In genomic region chr15:87101146-87101545, GRCm38 (mm10) we compare ENCODE assay signal across 24 mouse cellular contexts.
A peak's percentile ranks its signal among the peaks of the same experiment; 100 is the strongest.
DNase-seq lines count a peak whose midpoint lies in the region; ATAC-seq and TF ChIP-seq lines count a peak whose summit lies in the region.
"Had no signal": no experiment of that assay in that cellular context is flagged by ENCODE, and none has a peak within 500 bp of the region (broad histone marks: within the 10 kb centered on the region; RNA-seq: fewer than 3 reads in every experiment).

No protein-coding gene starts in this region.

- 0 out of 2 replicates have a peak, but pooled peaks cover 4% of the 10 kb centered on the region for H3K27me3 ChIP-seq in forebrain, postnatal 0 days (ENCODE audit: insufficient read depth, low read length)
- no peaks in the 10 kb centered on the region for H3K27me3 ChIP-seq in forebrain, embryonic 13.5 days
- peaks cover 4% of the 10 kb centered on the region; the same call in 1 of the 2 replicates for H3K27me3 ChIP-seq in liver, adult 2 months (ENCODE audit: control insufficient read depth, insufficient read depth, low read length)
- no peaks in the 10 kb centered on the region for H3K27me3 ChIP-seq in liver, embryonic 11.5 days (replicated peaks; ENCODE audit: control insufficient read depth, insufficient read depth, low read length)
- H3K27me3 ChIP-seq: CH12.LX had no signal

- DNase-seq in forebrain, postnatal 0 days = peak; percentile 70
- DNase-seq in heart, adult 8-10 months (ENCODE audit: low spot score) = peak; percentile 13
- DNase-seq in heart, postnatal 10 days = no peak
- peak; percentile 83 for DNase-seq in liver, adult 2 months (ENCODE audit: extremely low read depth, low read depth, low spot score)
- no peak for DNase-seq in liver, embryonic 11.5 days (ENCODE audit: low spot score)
- DNase-seq in telencephalon, adult 2 months (ENCODE audit: low read depth, low spot score) = peak; percentile 3
- no peak for DNase-seq in right cerebral cortex, postnatal 14 days
- DNase-seq: adrenal gland, adult 2 months; adrenal gland, postnatal 14 days; B cell, adult 2 months; gastrocnemius, postnatal 10 days; gastrocnemius, postnatal 36 days; heart, postnatal 4 days; kidney, adult 18-20 months had no signal

- no peak overlapping the region for H3K9ac ChIP-seq in forebrain, postnatal 0 days
- H3K9ac ChIP-seq in forebrain, embryonic 13.5 days = no peak overlapping the region
- no peak overlapping the region for H3K9ac ChIP-seq in liver, adult 2 months (ENCODE audit: low read depth, low read length)
- no peak overlapping the region for H3K9ac ChIP-seq in liver, embryonic 11.5 days (ENCODE audit: low read depth, low read length)
- H3K9ac ChIP-seq: hindbrain, embryonic 14.5 days had no signal

- H3K79me2 ChIP-seq in liver, adult 2 months (ENCODE audit: control insufficient read depth, insufficient read depth, low read length) = no peaks in the 10 kb centered on the region

- H3K36me3 ChIP-seq in forebrain, postnatal 0 days (ENCODE audit: insufficient read depth) = no peaks in the 10 kb centered on the region
- no peaks in the 10 kb centered on the region for H3K36me3 ChIP-seq in forebrain, embryonic 13.5 days (ENCODE audit: poor library complexity, severe bottlenecking)
- no peaks in the 10 kb centered on the region for H3K36me3 ChIP-seq in liver, adult 2 months (ENCODE audit: control insufficient read depth, insufficient read depth, low read length)
- no peaks in the 10 kb centered on the region for H3K36me3 ChIP-seq in liver, embryonic 11.5 days (ENCODE audit: control insufficient read depth, insufficient read depth, low read length)
- H3K36me3 ChIP-seq: forebrain, embryonic 10.5 days; G1E had no signal

- no peak overlapping the region for H3K4me3 ChIP-seq in forebrain, postnatal 0 days (ENCODE audit: low read depth, low read length)
- no peak overlapping the region for H3K4me3 ChIP-seq in forebrain, embryonic 13.5 days
- H3K4me3 ChIP-seq in liver, adult 2 months (ENCODE audit: insufficient read depth, low read depth, low read length) = no peak overlapping the region
- no peak overlapping the region for H3K4me3 ChIP-seq in liver, embryonic 11.5 days (ENCODE audit: low read depth, low read length)
- H3K4me3 ChIP-seq: forebrain, embryonic 10.5 days had no signal

- H3K4me1 ChIP-seq in forebrain, postnatal 0 days (ENCODE audit: insufficient read depth) = no peaks in the 10 kb centered on the region
- H3K4me1 ChIP-seq in forebrain, embryonic 13.5 days = no peaks in the 10 kb centered on the region
- H3K4me1 ChIP-seq in liver, adult 2 months (ENCODE audit: control insufficient read depth, insufficient read depth, low read length) = no peaks in the 10 kb centered on the region; the same call in 1 of the 2 replicates
- no peaks in the 10 kb centered on the region for H3K4me1 ChIP-seq in liver, embryonic 11.5 days (replicated peaks; ENCODE audit: control insufficient read depth, insufficient read depth, low read length)
- H3K4me1 ChIP-seq: forebrain, embryonic 10.5 days had no signal

- intact Hi-C loops in heart, postnatal 10 days (cut with DNase I) = no loop called here

- no peaks in the 10 kb centered on the region for H3K9me3 ChIP-seq in forebrain, postnatal 0 days (ENCODE audit: low read length)
- no peaks in the 10 kb centered on the region for H3K9me3 ChIP-seq in forebrain, embryonic 13.5 days (replicated peaks)
- no peaks in the 10 kb centered on the region; the same call in 1 of the 2 replicates for H3K9me3 ChIP-seq in liver, embryonic 11.5 days (ENCODE audit: control insufficient read depth, low read length)
- H3K9me3 ChIP-seq: forebrain, embryonic 10.5 days had no signal

- no peak for ATAC-seq in forebrain, postnatal 0 days
- ATAC-seq in forebrain, embryonic 13.5 days = no peak
- ATAC-seq in liver, embryonic 11.5 days (replicated peaks; ENCODE audit: low FRiP score) = no peak
- ATAC-seq: forebrain, embryonic 14.5 days; hindbrain, postnatal 0 days; inflammation-experienced regulatory T-cells, adult 6 months; intestine, embryonic 16.5 days had no signal

- no peak overlapping the region for H3K27ac ChIP-seq in forebrain, postnatal 0 days (ENCODE audit: low read depth, low read length)
- no peak overlapping the region for H3K27ac ChIP-seq in forebrain, embryonic 13.5 days
- H3K27ac ChIP-seq in liver, adult 2 months (replicated peaks; ENCODE audit: insufficient read depth, low read depth, low read length) = no peak overlapping the region
- no peak overlapping the region for H3K27ac ChIP-seq in liver, embryonic 11.5 days (ENCODE audit: low read depth, low read length)
- H3K27ac ChIP-seq: forebrain, embryonic 10.5 days; hindbrain, embryonic 14.5 days; hindbrain, postnatal 0 days had no signal

- no peak for TF ChIP-seq CTCF in forebrain, postnatal 0 days (IDR thresholded peaks at IDR 0.05; ENCODE audit: low read depth)
- no peak for TF ChIP-seq CTCF in liver, adult 2 months (IDR thresholded peaks at IDR 0.05; ENCODE audit: low read depth, low read length)

- WGBS in forebrain, postnatal 0 days = 65% methylated on average over 4 of the region's 4 CpGs
- WGBS in forebrain, embryonic 13.5 days = 86% methylated on average over 4 of the region's 4 CpGs
- WGBS in liver, adult 2 months = 38% methylated on average over 4 of the region's 4 CpGs
- WGBS in liver, embryonic 11.5 days = 86% methylated on average over 4 of the region's 4 CpGs

- no peak overlapping the region for H3K4me2 ChIP-seq in forebrain, postnatal 0 days (ENCODE audit: low read depth)
- no peak overlapping the region for H3K4me2 ChIP-seq in forebrain, embryonic 13.5 days
- H3K4me2 ChIP-seq in liver, embryonic 11.5 days = no peak overlapping the region
- H3K4me2 ChIP-seq: heart, embryonic 11.5 days; hindbrain, embryonic 14.5 days had no signal

- no peak for TF ChIP-seq POLR2A in liver, adult 2 months (IDR thresholded peaks at IDR 0.05; ENCODE audit: extremely low read depth, insufficient read depth, low read length)

Comparison
In these comparisons a context has a peak if more than half of its experiments do, and no peak if none do; other contexts are left out.
1. DNase-seq: peak in forebrain, postnatal 0 days (single experiment), heart, adult 8-10 months (single experiment), liver, adult 2 months (single experiment) and telencephalon, adult 2 months (single experiment); none in heart, postnatal 10 days (0 of 2), liver, embryonic 11.5 days (single experiment) and right cerebral cortex, postnatal 14 days (single experiment).